In genomic region chr10:63421739-63422735, GRCm38 (mm10) we compare ENCODE assay signal across 9 mouse cellular contexts. TPM values are rescaled to one million over a fixed set of nuclear protein-coding genes. Genes with fewer than 3 reads are reported as not detected.
DNase-seq lines count a peak whose midpoint lies in the region; ATAC-seq lines count a peak whose summit lies in the region.
"Had no signal": no experiment of that assay in that cellular context is flagged by ENCODE, and none has a peak within 500 bp of the region (broad histone marks: within the 10 kb centered on the region; RNA-seq: fewer than 3 reads in every experiment).

Gene Gm7075 (minus strand): TSS chr10:63421789.

- no peak within 1 kb of the TSS for H3K9ac ChIP-seq in forebrain, embryonic 12.5 days
- H3K9ac ChIP-seq in midbrain, embryonic 15.5 days = no peak within 1 kb of the TSS
- H3K9ac ChIP-seq: limb, embryonic 12.5 days had no signal

- no peaks in the 10 kb centered on the region for H3K36me3 ChIP-seq in forebrain, embryonic 10.5 days (replicated peaks)
- H3K36me3 ChIP-seq in forebrain, embryonic 12.5 days (replicated peaks) = no peaks in the 10 kb centered on the region
- no peaks in the 10 kb centered on the region for H3K36me3 ChIP-seq in midbrain, embryonic 10.5 days
- H3K36me3 ChIP-seq in midbrain, embryonic 15.5 days (replicated peaks) = no peaks in the 10 kb centered on the region
- H3K36me3 ChIP-seq: limb, embryonic 12.5 days had no signal

- H3K4me3 ChIP-seq in forebrain, embryonic 10.5 days = no peak within 1 kb of the TSS
- no peak within 1 kb of the TSS for H3K4me3 ChIP-seq in forebrain, embryonic 12.5 days (replicated peaks)
- no peak within 1 kb of the TSS for H3K4me3 ChIP-seq in midbrain, embryonic 10.5 days
- no peak within 1 kb of the TSS for H3K4me3 ChIP-seq in midbrain, embryonic 15.5 days
- H3K4me3 ChIP-seq: limb, embryonic 12.5 days had no signal

- peak; percentile 55 for DNase-seq in forebrain, embryonic 10.5 days (ENCODE audit: extremely low spot score, low spot score)
- DNase-seq in midbrain, embryonic 10.5 days (ENCODE audit: low spot score) = peak; percentile 56
- peak; percentile 63 for DNase-seq in adrenal gland, postnatal 25 days
- peak; percentile 64 for DNase-seq in kidney, postnatal 10 days
- DNase-seq in naive thymus-derived CD4-positive, alpha-beta T cell, adult 2 months (ENCODE audit: low read depth) = peak; percentile 69
- DNase-seq in thymus, postnatal 36 days = peak; percentile 54 to 67

- 92% methylated on average over 18 of the region's 18 CpGs for WGBS in forebrain, embryonic 10.5 days
- WGBS in forebrain, embryonic 12.5 days = 88% methylated on average over 18 of the region's 18 CpGs
- 88% methylated on average over 18 of the region's 18 CpGs for WGBS in midbrain, embryonic 10.5 days
- 90% methylated on average over 18 of the region's 18 CpGs for WGBS in midbrain, embryonic 15.5 days

- H3K27me3 ChIP-seq in forebrain, embryonic 10.5 days (ENCODE audit: poor library complexity, severe bottlenecking) = no peaks in the 10 kb centered on the region
- no peaks in the 10 kb centered on the region for H3K27me3 ChIP-seq in forebrain, embryonic 12.5 days
- H3K27me3 ChIP-seq in midbrain, embryonic 10.5 days (ENCODE audit: low read depth, poor library complexity, severe bottlenecking) = no peaks in the 10 kb centered on the region
- H3K27me3 ChIP-seq in midbrain, embryonic 15.5 days (replicated peaks) = no peaks in the 10 kb centered on the region
- H3K27me3 ChIP-seq: limb, embryonic 12.5 days had no signal

- H3K9me3 ChIP-seq in forebrain, embryonic 10.5 days = no peaks in the 10 kb centered on the region
- no peaks in the 10 kb centered on the region for H3K9me3 ChIP-seq in forebrain, embryonic 12.5 days
- H3K9me3 ChIP-seq in midbrain, embryonic 10.5 days (replicated peaks) = no peaks in the 10 kb centered on the region
- H3K9me3 ChIP-seq in midbrain, embryonic 15.5 days = no peaks in the 10 kb centered on the region
- H3K9me3 ChIP-seq: limb, embryonic 12.5 days had no signal

- H3K27ac ChIP-seq in forebrain, embryonic 10.5 days = no peak within 1 kb of the TSS
- no peak within 1 kb of the TSS for H3K27ac ChIP-seq in forebrain, embryonic 12.5 days
- no peak within 1 kb of the TSS for H3K27ac ChIP-seq in midbrain, embryonic 10.5 days (replicated peaks)
- no peak within 1 kb of the TSS for H3K27ac ChIP-seq in midbrain, embryonic 15.5 days
- H3K27ac ChIP-seq: limb, embryonic 12.5 days had no signal

- H3K4me1 ChIP-seq in forebrain, embryonic 10.5 days = no peaks in the 10 kb centered on the region
- no peaks in the 10 kb centered on the region for H3K4me1 ChIP-seq in forebrain, embryonic 12.5 days
- H3K4me1 ChIP-seq in midbrain, embryonic 10.5 days = no peaks in the 10 kb centered on the region
- no peaks in the 10 kb centered on the region for H3K4me1 ChIP-seq in midbrain, embryonic 15.5 days
- H3K4me1 ChIP-seq: limb, embryonic 12.5 days had no signal

- H3K4me2 ChIP-seq in forebrain, embryonic 12.5 days = no peak within 1 kb of the TSS
- no peak within 1 kb of the TSS for H3K4me2 ChIP-seq in midbrain, embryonic 15.5 days
- H3K4me2 ChIP-seq: limb, embryonic 12.5 days had no signal

- ATAC-seq in forebrain, embryonic 12.5 days (ENCODE audit: low FRiP score) = no peak
- no peak for ATAC-seq in midbrain, embryonic 15.5 days (replicated peaks)

RNA-seq across cellular contexts. Expression of gene Gm7075, which starts in this region (rescaled TPM):
- polyA plus RNA-seq in forebrain, embryonic 10.5 days (2016; fragmentation: Nextera tagmentation; extraction: Ambion mirVana) = not detected in 2 replicates
- not detected in 2 replicates for polyA plus RNA-seq in forebrain, embryonic 12.5 days (2016; fragmentation: Nextera tagmentation; extraction: Ambion mirVana)
- polyA plus RNA-seq in midbrain, embryonic 10.5 days (2016; fragmentation: Nextera tagmentation; extraction: Ambion mirVana) = not detected in 2 replicates
- not detected in 2 replicates for polyA plus RNA-seq in midbrain, embryonic 15.5 days (2015; fragmentation: Nextera tagmentation; extraction: Ambion mirVana)
- not detected in 2 replicates for total RNA-seq in adrenal gland, postnatal 25 days (2021)
- polyA plus RNA-seq: limb, embryonic 12.5 days had no signal

Comparison
In these comparisons a context has a peak if more than half of its experiments do, and no peak if none do; other contexts are left out.
1. Peak in DNase-seq in forebrain, embryonic 10.5 days; RNA of the gene not detected or under 1 TPM.
2. Peak in DNase-seq in midbrain, embryonic 10.5 days; RNA of the gene not detected or under 1 TPM.
3. Peak in DNase-seq in adrenal gland, postnatal 25 days; RNA of the gene not detected or under 1 TPM.